Mouse (Mus musculus): Measurements from ENCODE around the gene Hoxd10.
A peak's percentile ranks its signal among the peaks of the same experiment; 100 is the strongest.

Hoxd10 gene

DNA sequence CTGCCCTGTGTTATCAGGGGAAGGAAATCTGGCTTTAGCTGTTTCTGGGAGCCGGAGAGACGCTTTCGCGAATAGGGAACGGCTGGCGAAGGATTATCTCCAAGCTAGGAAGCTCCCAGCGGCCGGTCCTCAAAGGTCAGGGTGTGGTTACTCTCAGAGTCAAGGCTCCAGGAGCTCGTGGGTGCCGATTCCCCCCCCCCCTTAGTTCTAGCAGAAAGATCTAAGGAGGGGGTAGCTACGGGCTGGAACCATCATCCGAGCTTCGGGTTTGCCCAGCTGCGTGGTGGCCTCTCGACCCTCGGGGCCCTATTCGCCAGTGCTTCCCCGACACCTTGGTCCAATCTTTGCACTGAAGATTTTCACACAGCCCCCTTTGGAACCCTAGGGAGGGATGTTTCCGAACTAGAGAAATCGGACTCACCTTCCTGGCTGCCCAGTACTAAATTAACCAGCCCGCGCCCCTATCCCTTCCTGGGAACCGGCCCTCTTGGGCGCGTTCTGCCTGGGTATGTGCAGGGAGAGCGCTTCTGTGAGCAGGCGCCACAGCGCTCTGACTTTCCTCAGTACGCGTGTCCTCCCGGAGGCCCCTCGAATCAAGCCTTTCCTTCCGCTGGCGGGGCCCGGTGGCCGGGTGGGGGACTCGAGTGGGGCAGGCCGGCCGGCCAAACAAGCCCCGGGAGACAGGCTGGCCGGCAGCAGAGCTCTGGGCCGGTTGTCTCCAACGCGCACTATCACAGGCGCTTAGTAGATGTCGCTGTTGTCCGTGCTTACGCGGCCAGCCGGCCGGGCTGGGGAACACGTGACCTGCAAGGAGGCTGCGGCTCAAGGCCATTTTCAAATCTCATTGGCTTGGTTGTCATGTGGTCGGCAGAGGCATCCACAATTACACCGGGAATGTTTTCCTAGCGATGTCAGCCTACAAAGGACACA is at the start of gene Hoxd10:
Hoxd10 (plus strand) TSS at position 903 of the 930 bp plus-strand sequence.
- DNase-seq (ENCODE audit: extremely low spot score, low spot score) = peak; percentile 90

DNA sequence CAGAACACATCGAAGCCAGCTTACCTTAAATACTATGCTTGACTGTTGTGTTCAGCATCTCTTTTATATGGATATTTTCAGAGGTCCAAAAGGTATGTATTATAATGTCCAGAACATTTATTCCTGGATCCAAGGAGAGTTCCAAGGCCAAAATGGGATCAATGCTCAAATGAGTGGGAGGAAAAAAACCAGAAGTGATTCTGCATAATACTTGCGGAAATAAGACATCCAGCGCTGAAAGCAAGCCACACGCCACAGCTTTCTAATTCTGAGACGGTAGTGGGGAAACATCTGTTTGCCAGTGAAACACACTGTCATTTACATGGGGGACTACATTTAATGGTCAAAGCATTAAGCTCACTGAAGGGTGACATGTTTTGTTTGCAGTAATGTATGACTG is 49.3 kb upstream of the Hoxd10 start:
- DNase-seq (ENCODE audit: extremely low spot score, low spot score) = no peak

DNA sequence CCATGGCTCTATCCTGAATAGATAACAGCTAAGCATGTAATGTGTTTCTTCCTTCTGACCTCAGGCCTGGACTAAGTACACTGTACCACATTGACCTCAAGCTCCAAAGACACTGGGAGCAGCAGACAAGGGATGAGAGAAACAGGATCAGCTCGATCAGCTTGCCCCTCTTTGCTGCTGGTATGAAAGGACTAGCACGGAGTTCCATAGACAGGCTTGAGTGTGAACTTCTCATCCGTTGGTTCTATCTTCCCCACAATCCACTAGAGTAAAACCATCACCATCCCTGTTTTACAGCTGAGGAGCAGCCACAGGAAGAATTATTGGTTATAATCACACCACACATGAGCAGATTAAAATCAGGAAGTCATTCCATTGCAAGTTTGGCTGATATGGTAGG is 46.1 kb upstream of the Hoxd10 start:
- DNase-seq (ENCODE audit: extremely low spot score, low spot score) = no peak

DNA sequence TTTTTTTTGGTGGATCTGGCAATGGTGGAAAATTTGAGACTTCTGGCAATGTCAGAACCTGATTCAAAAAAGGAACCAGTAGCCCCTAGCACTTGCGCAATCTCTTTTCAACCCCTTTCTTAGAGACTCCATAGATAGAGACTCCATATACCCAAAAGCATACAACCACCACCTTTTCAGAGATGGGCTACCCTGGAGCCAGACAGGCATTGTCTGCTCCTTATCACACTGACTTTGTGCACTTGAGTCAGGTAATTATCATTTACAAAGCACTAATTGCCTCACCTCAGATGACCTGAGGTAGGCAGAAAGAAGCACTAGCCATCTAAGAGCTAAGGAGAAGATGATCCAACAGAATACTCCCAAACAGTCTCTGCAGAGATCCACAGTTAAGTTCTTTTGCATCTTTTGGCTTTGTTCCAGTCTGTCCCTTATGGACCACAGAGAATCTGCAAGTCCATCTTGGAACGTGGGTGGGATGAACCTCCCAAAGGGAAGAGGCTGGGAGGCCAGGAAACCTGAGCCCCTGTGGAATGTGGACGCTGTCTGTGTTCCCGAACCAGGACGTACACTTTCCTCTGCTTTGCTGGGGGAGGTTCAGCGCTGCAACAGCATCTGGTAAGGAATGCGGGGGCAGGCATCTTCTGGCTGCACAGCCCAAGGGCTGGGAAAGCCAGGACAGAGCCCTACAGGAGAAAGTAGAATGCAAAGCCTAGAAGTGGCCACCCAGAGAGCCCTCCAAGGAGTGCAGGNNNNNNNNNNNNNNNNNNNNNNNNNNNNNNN is 44.5 kb upstream of the Hoxd10 start:
- no peak for DNase-seq (ENCODE audit: extremely low spot score, low spot score)

DNA sequence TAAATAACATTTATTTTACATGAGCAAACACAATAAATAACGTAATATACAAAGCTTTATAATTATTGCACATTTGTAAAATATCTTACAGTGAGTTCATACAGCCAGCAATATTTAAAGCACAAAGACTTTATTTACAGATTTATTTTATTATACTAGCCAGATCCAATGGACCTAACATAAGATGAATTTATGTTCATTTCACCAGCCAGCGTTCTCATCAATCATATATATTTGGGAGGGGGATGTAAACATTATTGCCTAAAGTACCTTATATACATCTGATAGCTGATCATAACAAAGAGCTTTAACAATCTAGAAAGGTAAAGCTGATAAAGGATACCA is 38.8 kb upstream of the Hoxd10 start:
- DNase-seq (ENCODE audit: extremely low spot score, low spot score) = no peak

DNA sequence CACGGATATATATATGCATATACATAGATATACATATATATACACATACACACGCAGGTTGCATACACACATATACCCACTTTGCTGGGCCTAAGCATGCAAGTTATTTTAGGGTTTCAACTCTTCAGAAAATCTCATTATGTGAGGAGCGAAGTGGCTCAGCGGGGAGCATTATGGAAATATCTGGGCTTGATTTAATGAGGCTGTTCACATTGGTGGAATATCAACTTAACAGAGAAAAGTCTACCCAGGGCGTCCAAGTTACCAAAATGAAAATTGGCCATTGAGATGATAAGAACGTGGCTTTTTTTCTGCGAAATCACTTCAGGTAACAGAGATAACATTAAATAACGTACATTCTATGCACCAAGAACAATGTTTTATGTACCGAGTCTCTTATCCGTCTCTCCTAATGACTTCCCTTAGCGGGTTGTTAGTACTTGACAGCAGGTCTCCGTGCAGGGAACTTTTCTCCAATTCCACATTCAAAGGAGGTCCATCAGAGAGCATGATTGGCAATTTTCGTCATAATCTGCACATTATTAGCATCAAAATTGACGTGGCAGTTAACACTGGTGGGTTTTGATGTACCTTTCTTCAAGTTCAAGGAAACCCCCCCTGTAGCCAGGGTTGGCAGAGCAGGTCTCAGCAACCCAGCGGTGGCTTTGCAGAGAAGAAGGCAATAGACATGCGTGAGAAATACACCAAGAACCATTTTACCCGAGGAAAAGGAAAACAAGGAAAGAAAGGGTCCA is 37.8 kb upstream of the Hoxd10 start:
- DNase-seq (ENCODE audit: extremely low spot score, low spot score) = no peak

DNA sequence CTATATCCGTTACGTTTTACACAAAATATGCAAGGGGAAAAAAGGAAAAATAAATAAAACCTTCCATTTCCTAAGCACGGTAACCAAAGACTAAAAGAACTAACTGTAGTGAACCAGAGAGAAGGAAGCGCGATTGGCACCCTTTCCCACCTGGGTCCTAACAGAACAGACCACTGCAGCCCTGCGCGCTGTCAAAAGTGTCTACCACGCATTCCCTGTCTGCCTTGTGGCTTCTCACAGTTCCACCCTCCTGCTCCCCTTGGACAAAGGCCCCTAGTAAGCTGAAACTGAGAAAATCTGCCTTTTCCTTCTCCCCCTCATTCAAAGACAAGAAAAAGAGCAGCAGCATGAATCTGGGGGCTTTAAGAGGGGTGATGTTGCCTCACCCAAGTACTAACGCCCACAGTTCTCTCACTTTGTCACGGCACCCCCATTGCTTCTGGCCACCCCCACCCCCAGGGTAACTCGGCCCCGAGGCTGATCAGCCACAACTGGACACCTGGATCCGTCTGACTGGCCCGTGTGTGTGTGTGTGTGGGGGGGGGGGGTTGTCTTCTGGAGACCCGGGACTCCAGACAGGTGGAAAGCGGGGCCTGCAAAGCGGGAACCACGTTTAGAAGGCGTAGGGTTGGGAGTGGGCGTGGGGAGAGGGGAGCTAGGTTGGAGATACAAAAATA is 36.8 kb upstream of the Hoxd10 start:
- no peak for DNase-seq (ENCODE audit: extremely low spot score, low spot score)

DNA sequence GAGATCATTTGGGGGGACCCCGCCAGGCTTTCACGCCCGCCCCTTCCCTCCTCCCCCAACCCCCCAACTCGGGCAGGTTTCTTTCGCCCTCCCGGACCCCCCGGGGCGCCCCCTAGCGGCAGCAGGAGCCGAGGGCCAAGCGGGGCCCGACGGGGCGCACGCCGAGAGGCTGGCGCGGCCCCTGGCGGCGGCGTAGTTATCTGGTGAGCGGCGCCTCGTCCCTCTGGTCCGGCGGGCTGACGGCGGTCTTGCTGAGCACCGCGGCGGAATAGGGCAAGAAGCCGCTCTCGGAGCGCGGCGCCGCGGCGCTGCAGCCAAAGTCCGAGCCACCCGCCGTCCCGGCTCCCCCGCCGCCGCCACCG is 36.3 kb upstream of the Hoxd10 start:
- DNase-seq (ENCODE audit: extremely low spot score, low spot score) = no peak

DNA sequence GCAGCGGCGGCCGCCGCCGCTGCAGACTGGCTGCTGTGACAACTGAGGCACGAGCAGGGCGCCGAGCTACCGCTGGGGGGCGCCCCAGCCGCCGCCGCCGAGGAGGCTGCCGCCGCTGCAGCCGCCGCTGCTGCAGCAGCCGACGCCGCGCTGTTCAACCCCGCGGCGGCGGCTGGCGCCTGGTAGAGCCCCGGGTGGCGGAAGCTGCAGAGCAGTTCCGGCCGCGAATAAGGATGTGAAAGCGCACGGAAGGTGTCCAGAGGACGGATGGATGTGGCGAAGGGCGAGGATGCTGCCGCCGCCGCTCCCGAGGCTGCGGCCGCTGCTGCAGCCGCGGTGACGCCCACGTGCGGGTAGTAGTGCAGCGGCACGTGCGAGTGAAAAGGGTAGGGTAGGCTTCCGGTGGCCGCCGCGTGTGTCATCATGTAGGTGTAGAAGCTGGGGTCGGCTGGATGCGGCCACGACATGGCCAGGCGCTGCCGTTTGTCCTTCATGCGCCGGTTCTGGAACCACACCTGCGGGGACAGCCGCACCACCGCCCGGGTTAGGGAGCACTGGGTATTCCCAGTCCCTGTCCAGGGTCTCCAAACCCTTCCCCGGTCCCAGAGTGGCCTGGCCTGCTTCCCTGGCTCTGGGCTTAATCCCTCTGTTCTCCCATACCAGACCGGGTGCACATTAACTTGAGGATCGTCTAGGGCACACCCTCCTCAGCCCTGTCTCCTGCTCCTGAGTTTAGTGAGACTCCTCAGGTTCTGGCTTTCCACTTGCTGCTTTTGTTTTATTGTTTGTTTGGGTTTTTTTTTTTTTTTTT is 35.7 kb upstream of the Hoxd10 start:
- peak; percentile 71 for DNase-seq (ENCODE audit: extremely low spot score, low spot score)

DNA sequence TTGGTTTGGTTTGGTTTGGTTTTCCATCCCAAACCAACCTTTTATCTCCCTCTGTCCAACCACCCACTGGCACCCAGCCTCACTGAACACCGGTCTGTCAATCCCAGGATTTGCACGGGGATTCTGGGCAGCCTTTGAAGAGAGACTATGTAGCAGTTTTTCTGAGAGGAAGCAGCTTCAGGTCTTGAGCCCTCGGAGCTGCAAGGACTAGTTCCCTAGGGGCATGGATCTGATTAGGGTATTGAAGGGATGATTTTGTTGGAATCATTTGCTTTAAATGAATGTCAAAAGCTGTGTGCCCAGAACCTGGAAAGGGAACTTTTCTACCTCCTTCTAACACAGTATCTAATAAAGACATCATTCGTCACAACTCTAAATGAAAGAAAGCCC is 35.1 kb upstream of the Hoxd10 start:
- no peak for DNase-seq (ENCODE audit: extremely low spot score, low spot score)

DNA sequence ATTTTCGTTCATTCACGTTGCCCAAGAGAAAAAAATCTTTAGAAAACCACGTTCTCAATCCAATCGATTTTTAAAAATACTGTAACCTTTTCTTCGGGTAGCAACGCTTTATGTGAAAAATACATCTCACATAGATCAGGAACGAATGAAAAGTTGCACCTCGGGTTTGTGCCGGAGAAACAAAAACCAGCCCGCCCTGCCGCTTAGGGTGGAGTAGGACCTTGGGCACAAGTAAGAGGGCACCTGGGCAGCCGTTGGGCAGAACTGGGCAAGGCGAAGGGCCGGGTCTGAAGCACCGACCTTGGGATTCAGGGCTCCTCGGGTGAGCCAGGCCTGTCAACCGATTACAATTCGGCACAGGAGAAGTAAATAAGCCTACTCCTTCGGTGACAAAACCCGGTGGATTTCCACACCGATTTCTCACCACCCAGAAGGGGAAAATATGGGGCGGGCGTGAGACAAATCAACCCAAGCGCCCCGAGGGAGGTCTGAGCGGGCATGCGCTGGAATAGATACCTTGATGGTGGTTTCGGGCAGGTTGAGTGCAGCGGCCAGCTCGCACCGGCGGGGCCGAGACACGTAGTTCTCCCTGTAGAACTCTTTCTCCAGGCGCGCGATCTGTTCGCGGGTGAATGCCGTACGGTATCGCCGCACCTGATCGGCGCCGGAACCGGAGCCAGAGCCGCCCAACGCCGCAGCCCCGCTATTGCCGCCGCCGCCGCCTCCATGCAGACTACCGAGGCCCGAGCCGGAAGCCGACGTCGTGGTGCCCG is 34.3 kb upstream of the Hoxd10 start:
- DNase-seq (ENCODE audit: extremely low spot score, low spot score) = peak; percentile 77

DNA sequence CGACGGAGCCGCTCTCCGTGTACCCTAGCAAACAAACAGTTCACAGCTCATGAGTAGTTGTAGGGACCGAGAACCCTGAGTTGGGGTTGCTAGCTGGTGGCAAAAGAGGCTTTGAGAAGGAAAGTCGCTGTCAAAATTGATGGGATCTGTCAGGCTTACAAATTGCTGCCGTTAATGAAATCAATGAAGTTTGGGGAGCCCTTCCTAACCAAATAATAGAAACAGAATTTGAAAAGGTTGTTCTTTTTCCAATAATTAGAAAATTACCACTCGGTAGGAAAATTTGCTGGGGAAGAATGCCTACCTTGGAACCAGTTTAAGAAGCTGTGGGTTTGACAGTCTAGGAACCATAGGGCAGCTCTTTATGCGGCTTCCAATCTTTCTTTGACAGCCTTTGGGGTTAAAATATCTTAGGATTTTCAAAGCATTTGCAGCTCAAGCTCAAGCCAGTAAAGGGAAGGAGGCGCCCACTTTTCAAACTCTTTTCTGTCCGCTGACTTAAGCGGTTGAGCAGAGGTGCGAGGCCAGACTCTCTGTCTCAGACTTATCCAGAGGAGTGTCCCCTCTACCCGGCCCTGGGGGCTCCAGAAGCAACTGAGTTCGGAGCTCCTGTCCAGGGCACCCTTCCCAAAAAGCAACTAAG is 33.6 kb upstream of the Hoxd10 start:
- DNase-seq (ENCODE audit: extremely low spot score, low spot score) = peak; percentile 72

DNA sequence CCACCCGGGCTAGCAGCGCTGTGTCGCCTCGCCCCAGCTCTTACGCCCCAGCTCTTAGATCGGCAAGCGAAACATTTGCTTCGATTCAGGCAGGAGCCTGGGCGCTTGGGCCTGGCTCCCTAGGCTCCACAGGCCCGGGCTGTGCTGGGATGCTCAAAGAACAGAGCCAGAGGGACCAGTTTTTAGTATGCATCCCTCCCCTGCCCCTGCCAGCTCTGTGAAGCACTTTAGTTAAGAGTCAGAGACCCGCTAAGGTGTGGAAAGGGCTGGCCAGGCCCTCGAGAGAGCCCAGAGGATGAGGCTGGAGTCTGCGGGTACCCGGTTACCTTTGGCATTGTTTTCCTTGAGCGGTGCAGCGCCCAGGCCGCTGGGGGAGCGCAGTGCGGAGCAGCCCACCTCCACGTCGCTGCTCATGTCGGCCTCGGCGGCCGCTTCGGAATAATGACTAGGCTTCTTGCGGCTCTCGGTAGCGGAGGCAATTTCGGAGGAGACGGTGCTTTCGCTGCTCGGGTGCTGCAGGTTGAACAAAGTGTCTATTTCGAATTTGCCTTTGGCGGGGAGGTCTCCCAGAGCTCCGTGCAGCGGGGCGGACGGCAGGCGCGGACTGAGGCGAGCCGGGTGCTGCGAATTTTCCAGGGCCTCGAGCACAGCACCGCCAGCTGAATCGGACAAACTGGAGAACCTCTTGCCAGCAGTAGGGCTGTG is 32.9 kb upstream of the Hoxd10 start:
- peak; percentile 80 for DNase-seq (ENCODE audit: extremely low spot score, low spot score)

DNA sequence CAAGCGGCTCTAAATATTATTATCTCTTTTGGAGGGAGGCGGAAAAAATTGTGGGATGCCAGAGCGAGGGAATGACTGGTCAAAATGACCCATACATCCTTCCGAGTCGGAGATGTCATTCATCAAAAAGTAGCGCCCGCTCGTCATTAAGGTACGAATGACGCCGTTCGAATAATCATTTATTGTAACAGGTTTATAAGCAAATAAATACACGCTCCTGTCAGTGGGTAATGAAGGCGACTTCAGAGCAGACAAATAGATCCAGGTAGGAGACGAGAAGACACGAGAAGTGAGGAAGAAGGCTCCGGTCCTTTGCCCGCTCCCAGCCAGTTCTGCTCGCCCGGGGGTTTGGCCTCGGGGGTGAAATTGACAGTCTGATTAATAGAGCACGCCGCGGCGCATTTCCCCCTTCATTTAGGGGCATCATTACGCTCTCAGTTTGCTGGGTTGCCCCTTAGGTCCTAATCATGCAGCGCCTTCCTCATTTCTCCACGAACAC is 32.2 kb upstream of the Hoxd10 start, which contains the start of gene Evx2:
Evx2 (minus strand) TSS at position 51 of the 499 bp plus-strand sequence.
- DNase-seq (ENCODE audit: extremely low spot score, low spot score) = no peak

DNA sequence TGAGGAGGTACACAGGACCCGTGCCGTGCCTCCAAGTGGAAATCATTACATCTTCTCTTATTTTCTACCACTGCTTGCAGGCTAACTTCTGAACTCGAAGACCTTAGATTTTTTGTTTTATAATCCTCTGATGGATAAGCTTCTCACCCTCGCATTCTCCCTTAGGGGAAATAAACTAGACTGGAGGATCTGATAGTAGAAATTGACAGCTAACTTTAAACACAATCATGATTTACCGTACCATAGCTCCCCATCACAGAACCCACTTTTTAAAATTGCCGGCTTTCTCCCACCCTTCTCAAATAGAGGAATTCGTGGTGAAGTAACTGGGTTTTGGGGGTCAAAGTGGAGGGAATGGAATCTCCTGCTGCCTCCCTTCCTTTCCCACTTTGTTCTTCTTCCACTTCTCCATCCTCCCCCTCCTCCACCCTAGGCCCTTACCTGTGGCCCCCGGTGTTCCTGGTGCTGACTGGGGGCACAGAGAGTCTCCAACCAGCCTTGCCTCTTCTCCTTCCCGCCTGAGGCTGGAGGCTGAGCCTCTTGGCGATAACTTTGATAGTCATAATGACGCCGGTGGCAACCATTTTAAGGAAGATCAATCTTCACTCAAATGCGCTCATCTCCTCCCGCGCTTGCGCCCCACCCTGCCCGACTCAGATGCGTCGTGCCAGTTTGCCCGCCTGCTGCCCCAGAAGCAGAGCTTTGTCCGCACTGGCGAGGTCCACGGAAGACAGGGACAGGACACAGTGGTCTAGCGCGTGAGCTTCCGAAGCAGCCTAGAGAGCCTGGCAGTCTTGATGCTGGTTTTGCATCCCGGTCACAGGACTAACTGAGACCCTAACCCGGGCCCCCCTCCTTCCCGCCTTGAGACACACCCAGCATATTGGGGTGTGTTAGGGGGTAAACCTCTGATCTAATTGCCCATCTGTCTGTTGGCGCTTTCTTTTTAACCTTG is 31.0 kb upstream of the Hoxd10 start:
- peak; percentile 60 for DNase-seq (ENCODE audit: extremely low spot score, low spot score)

DNA sequence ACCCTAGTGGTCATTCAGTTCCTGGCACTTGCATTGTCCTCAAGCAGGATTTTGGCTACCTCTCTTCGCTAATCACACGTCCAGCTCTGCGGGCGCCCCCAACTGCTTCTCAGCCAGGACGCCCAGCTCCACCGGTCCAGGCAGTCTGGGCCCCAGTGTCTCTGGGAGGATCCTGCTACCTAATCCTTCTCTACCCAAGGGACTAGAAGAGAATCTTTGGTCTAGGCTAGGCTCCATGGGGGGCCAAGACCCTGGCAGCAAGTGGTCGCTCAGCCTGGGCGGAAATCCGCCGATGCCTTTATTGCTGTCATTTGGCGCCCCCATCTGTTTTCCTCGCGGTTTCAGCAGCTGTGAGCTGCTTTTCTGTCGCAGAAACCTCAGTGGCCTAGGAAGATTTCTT is 30.0 kb upstream of the Hoxd10 start:
- DNase-seq (ENCODE audit: extremely low spot score, low spot score) = peak; percentile 82

DNA sequence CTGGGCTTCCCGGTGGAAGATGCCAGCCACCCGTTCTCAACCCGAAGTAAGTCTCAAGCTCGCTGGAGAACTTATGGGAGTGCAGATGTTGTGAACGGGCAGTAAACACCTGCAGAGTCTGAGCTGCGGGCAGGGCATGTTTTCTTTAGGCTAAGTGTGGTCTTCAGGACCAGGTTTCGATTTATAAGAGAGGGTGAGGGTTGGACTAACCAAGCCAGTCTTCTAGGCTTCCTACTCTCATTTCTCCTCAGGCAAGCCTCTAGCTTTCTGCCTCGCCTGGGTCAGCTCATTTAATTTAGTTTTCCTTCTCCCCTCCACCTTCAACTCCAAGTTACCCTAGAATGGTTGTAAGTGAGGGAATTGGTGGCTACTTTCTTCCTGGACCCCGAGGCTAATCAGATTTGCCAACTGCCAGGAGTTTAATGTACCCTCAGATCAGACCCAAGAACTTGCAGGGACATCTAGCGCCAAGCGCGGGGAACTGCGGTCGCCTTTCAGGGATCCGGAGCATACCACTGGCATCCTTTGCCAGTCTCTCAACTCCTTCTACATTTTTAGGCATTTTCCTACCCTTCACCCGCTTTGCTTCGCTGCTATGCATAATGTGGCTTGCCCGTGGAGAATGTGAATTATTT is 28.3 kb upstream of the Hoxd10 start:
- peak; percentile 69 for DNase-seq (ENCODE audit: extremely low spot score, low spot score)

All from neural tube, embryonic 10.5 days (tissue).